Mouse (Mus musculus) retina, postnatal 7 days (tissue): ENCODE data around the gene Clec1b.

Experiments used
- DNase-seq: peaks from one replicate; pipeline ENCODE4 v3.0.0-alpha.2; 2012; ENCODE audit warnings: low read depth, low spot score

Clec1b gene

DNA sequence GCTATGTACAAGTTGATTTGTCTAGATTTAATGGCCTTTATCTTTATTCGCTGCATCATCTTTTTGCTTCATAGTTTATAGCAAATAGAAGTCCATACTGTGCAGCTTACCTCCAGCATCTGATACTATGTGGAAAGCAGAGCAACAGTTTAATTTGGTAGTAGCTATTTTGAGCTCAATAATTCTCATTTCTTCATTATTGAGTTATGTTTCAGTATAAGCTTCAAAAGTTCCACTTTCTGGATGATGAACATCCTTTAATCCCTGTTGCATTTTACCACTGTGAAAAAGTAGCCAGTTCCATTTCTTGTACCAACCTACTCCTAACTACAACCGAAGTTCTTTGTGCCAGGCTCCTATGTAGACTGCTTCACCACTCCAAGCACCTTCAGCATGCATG is 11.5 kb downstream of the Clec1b start, which contains the start of gene Clec9a:
Clec9a (plus strand) TSS at position 301 of the 400 bp plus-strand sequence.
- DNase-seq, result no peak

- no peak for DNase-seq
Measured at GRCm38 (mm10) chr6:129414177-129414576, 17.1 kb downstream of the Clec1b start.

- DNase-seq, result no peak
Measured at GRCm38 (mm10) chr6:129422311-129422710, 25.2 kb downstream of the Clec1b start.

- no peak for DNase-seq
Measured at GRCm38 (mm10) chr6:129423040-129423733, 26.1 kb downstream of the Clec1b start.

DNA sequence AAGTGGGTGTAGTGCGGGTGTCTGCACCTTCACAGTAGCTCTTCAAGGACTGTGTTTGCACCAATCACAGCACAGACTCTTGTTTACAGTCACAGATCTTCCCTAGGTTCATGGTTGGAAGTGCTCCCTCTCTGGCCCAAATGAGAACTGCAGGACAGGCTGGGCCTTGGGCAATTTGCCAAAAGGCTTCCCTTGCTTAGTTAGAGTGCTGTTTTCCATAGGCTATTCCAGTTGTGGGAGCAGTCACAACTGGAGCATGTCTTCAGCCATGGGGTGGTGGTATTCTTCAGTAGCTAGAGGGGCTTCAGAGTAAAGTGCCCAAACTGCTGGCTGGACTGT is 26.6 kb downstream of the Clec1b start:
- DNase-seq, result peak; percentile 59

- DNase-seq, result no peak
Measured at GRCm38 (mm10) chr6:129425217-129425616, 28.1 kb downstream of the Clec1b start.

GRCm38 (mm10) chr6:129425812-129426211 is 28.7 kb downstream of the Clec1b start:
- DNase-seq, result no peak

GRCm38 (mm10) chr6:129427281-129427680 is 30.2 kb downstream of the Clec1b start:
- DNase-seq, result no peak

- DNase-seq, result no peak
Measured at GRCm38 (mm10) chr6:129434239-129434638, 37.1 kb downstream of the Clec1b start.

DNA sequence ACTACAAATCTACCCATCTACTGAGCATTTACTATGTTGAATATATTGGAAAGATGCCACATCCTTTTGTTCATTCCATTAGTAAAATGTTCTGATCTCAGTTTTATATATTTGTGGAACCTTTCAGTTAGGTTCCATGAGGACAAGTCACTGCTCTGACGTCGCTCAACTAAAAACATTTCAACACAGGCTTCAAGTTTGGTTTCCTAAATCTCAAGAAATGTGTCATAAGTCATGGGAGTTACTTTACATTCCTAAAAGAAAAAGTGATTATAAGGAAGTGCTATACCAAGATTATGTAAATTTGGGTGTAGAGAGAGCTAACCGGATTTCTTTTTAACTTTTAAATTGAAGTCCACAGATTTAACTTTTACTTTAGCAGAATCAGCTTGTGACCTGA is 38.9 kb downstream of the Clec1b start:
- DNase-seq, result no peak

- no peak for DNase-seq
Measured at GRCm38 (mm10) chr6:129438033-129438432, 40.9 kb downstream of the Clec1b start.

GRCm38 (mm10) chr6:129449743-129450142 is 52.6 kb downstream of the Clec1b start:
- no peak for DNase-seq

DNA sequence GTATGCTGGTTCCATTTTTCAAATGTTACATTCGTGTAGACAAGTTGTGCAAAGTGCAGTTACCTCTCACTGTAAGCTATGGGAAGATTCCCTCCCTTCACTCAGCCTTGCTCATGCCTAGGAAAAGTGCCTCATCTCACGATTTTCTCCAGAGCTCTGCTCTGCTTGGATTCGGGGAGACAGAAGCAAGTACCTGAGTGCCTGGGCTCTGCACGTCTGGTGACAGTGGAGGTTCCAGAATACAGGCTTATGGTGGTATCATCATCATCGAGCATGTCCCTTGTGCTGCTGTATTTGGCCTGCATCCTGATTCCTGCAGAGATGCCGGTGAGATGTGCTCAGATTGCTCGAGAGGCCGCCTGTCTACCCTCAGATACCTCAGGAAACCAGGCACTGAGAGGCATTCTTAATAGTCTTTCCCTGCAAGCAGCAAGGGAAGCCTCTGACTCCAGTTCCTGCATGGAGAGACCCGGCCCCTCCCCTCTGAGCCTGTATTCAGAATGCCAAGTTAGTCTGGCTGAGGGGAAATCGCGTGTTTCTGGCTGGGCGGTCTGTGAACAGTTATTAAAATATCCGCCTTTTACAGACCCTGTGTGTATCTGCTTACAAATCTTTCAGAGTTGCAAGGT is 54.4 kb downstream of the Clec1b start, which contains the start of gene Clec1a:
Clec1a (minus strand) TSS at position 590 of the 629 bp plus-strand sequence.
- DNase-seq, result no peak
